Mouse (Mus musculus): Measurements from ENCODE around the gene Mrpl52.
A peak's percentile ranks its signal among the peaks of the same experiment; 100 is the strongest.

DNA sequence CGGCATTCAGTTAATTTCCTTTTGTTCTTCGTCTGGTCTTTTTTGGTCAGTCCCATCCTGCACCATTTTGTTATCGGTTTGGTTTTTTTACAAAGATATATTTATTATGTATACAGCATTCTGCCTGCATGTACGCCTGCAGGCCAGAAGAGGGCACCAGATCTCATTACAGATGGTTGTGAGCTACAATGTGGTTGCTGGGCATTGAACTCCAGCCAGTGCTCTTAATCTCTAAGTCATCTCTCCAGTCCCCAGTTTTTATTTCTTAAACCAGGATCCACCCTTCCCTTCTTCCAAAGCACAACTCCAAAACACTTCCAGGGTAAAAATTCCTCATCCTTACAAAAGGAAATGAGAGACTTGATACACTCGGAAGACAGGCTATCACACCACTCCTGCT, 3.3 kb upstream of the Mrpl52 start:
- TF ChIP-seq POLR2A (IDR thresholded peaks at IDR 0.05; ENCODE audit: extremely low read depth, insufficient read depth, low read length), result no peak
- TF ChIP-seq CTCF (IDR thresholded peaks at IDR 0.05; ENCODE audit: extremely low read depth, insufficient read depth, low read length), result peak; percentile 33; the same call in 1 of the 2 replicates

Data from cortical plate, adult 2 months (tissue).